Mouse (Mus musculus): Measurements from ENCODE around the gene Gm8653. TPM values are rescaled to one million over a fixed set of nuclear protein-coding genes. Genes with fewer than 3 reads are reported as not detected.
"Not testable (repeated sequence)": the region's sequence is repeated elsewhere in the genome, so short reads cannot be mapped to it uniquely, and the experiment has no call there.

Gene Gm8653
- total RNA-seq (2014; rRNA removed; ENCODE audit: low replicate concordance) (not detected in 2 replicates), polyA plus RNA-seq (2015; fragmentation: Nextera tagmentation; extraction: Ambion mirVana) (not detected in 2 replicates)

GRCm38 (mm10) chr7:22201164-22201563 lies at the start of gene Gm8653:
TSS of gene Gm8653 (minus strand) at chr7:22201264.
- not testable (repeated sequence) for H3K36me3 ChIP-seq (replicated peaks; ENCODE audit: control insufficient read depth, insufficient read depth, low read length); H3K27ac ChIP-seq (ENCODE audit: low read depth); H3K9me3 ChIP-seq (replicated peaks; ENCODE audit: control insufficient read depth, low read length); DNase-seq (ENCODE audit: low spot score); H3K4me2 ChIP-seq (ENCODE audit: low read depth, low read length); H3K4me3 ChIP-seq (ENCODE audit: low read depth, low read length); ATAC-seq (ENCODE audit: insufficient read depth, low read depth); H3K27me3 ChIP-seq (ENCODE audit: control insufficient read depth, insufficient read depth, low read length); H3K4me1 ChIP-seq (ENCODE audit: control insufficient read depth, insufficient read depth); H3K9ac ChIP-seq (replicated peaks; ENCODE audit: low read depth, low read length)
- WGBS = no CpG with 5 or more reads among the region's 2 CpGs

GRCm38 (mm10) chr7:22229384-22229783 lies 28.3 kb upstream of the Gm8653 start, which contains the start of gene Gm8453:
TSS of gene Gm8453 (minus strand) at chr7:22229484.
- H3K36me3 ChIP-seq (replicated peaks; ENCODE audit: control insufficient read depth, insufficient read depth, low read length); H3K9me3 ChIP-seq (replicated peaks; ENCODE audit: control insufficient read depth, low read length); ATAC-seq (ENCODE audit: insufficient read depth, low read depth); H3K4me1 ChIP-seq (ENCODE audit: control insufficient read depth, insufficient read depth); H3K27me3 ChIP-seq (ENCODE audit: control insufficient read depth, insufficient read depth, low read length); H3K4me2 ChIP-seq (ENCODE audit: low read depth, low read length); H3K4me3 ChIP-seq (ENCODE audit: low read depth, low read length); H3K9ac ChIP-seq (replicated peaks; ENCODE audit: low read depth, low read length); H3K27ac ChIP-seq (ENCODE audit: low read depth); DNase-seq (ENCODE audit: low spot score): not testable (repeated sequence)
- 4% methylated on average over 1 of the region's 2 CpGs for WGBS

GRCm38 (mm10) chr7:22189077-22189476 lies 12.0 kb downstream of the Gm8653 start, which contains the start of gene Vmn1r143:
TSS of gene Vmn1r143 (plus strand) at chr7:22189377.
- H3K9me3 ChIP-seq (replicated peaks; ENCODE audit: control insufficient read depth, low read length); H3K27me3 ChIP-seq (ENCODE audit: control insufficient read depth, insufficient read depth, low read length); H3K4me3 ChIP-seq (ENCODE audit: low read depth, low read length); H3K4me2 ChIP-seq (ENCODE audit: low read depth, low read length); H3K27ac ChIP-seq (ENCODE audit: low read depth); H3K36me3 ChIP-seq (replicated peaks; ENCODE audit: control insufficient read depth, insufficient read depth, low read length); ATAC-seq (ENCODE audit: insufficient read depth, low read depth); H3K9ac ChIP-seq (replicated peaks; ENCODE audit: low read depth, low read length); H3K4me1 ChIP-seq (ENCODE audit: control insufficient read depth, insufficient read depth); DNase-seq (ENCODE audit: low spot score): not testable (repeated sequence)
- WGBS = no CpG with 5 or more reads among the region's 3 CpGs

GRCm38 (mm10) chr7:22163935-22164334 lies 37.1 kb downstream of the Gm8653 start, which contains the start of gene Vmn1r142:
TSS of gene Vmn1r142 (minus strand) at chr7:22164035.
- no CpG with 5 or more reads among the region's 3 CpGs for WGBS
- not testable (repeated sequence) for DNase-seq (ENCODE audit: low spot score); H3K27ac ChIP-seq (ENCODE audit: low read depth); ATAC-seq (ENCODE audit: insufficient read depth, low read depth); H3K9me3 ChIP-seq (replicated peaks; ENCODE audit: control insufficient read depth, low read length); H3K36me3 ChIP-seq (replicated peaks; ENCODE audit: control insufficient read depth, insufficient read depth, low read length); H3K4me1 ChIP-seq (ENCODE audit: control insufficient read depth, insufficient read depth); H3K9ac ChIP-seq (replicated peaks; ENCODE audit: low read depth, low read length); H3K4me3 ChIP-seq (ENCODE audit: low read depth, low read length); H3K4me2 ChIP-seq (ENCODE audit: low read depth, low read length); H3K27me3 ChIP-seq (ENCODE audit: control insufficient read depth, insufficient read depth, low read length)

Other genes starting within 250 kb of the Gm8653 start
- not detected in 2 replicates for gene Vmn1r137, start 206.7 kb downstream of the Gm8653 start, total RNA-seq (2014; rRNA removed; ENCODE audit: low replicate concordance)
- not detected in 2 replicates for gene Vmn1r137, start 206.7 kb downstream of the Gm8653 start, polyA plus RNA-seq (2015; fragmentation: Nextera tagmentation; extraction: Ambion mirVana)
- not detected in 2 replicates for gene Vmn1r138, start 172.4 kb downstream of the Gm8653 start, total RNA-seq (2014; rRNA removed; ENCODE audit: low replicate concordance)
- gene Vmn1r138, start 172.4 kb downstream of the Gm8653 start, polyA plus RNA-seq (2015; fragmentation: Nextera tagmentation; extraction: Ambion mirVana) = not detected in 2 replicates
- gene Gm6176, start 145.0 kb downstream of the Gm8653 start, total RNA-seq (2014; rRNA removed; ENCODE audit: low replicate concordance) = not detected in 2 replicates
- not detected in 2 replicates for gene Gm6176, start 145.0 kb downstream of the Gm8653 start, polyA plus RNA-seq (2015; fragmentation: Nextera tagmentation; extraction: Ambion mirVana)
- gene Vmn1r139, start 132.2 kb downstream of the Gm8653 start, total RNA-seq (2014; rRNA removed; ENCODE audit: low replicate concordance) = not detected in 2 replicates
- not detected in 2 replicates for gene Vmn1r139, start 132.2 kb downstream of the Gm8653 start, polyA plus RNA-seq (2015; fragmentation: Nextera tagmentation; extraction: Ambion mirVana)
- not detected in 2 replicates for gene Gm16451, start 83.0 kb downstream of the Gm8653 start, total RNA-seq (2014; rRNA removed; ENCODE audit: low replicate concordance)
- not detected in 2 replicates for gene Gm16451, start 83.0 kb downstream of the Gm8653 start, polyA plus RNA-seq (2015; fragmentation: Nextera tagmentation; extraction: Ambion mirVana)
- gene Gm10666, start 66.5 kb downstream of the Gm8653 start, total RNA-seq (2014; rRNA removed; ENCODE audit: low replicate concordance) = not detected in 2 replicates
- not detected in 2 replicates for gene Gm10666, start 66.5 kb downstream of the Gm8653 start, polyA plus RNA-seq (2015; fragmentation: Nextera tagmentation; extraction: Ambion mirVana)
- not detected in 2 replicates for gene Vmn1r142, start 37.2 kb downstream of the Gm8653 start, total RNA-seq (2014; rRNA removed; ENCODE audit: low replicate concordance)
- gene Vmn1r142, start 37.2 kb downstream of the Gm8653 start, polyA plus RNA-seq (2015; fragmentation: Nextera tagmentation; extraction: Ambion mirVana) = not detected in 2 replicates
- gene Vmn1r143, start 11.9 kb downstream of the Gm8653 start, total RNA-seq (2014; rRNA removed; ENCODE audit: low replicate concordance) = not detected in 2 replicates
- not detected in 2 replicates for gene Vmn1r143, start 11.9 kb downstream of the Gm8653 start, polyA plus RNA-seq (2015; fragmentation: Nextera tagmentation; extraction: Ambion mirVana)
- gene Gm8453, start 28.2 kb upstream of the Gm8653 start, total RNA-seq (2014; rRNA removed; ENCODE audit: low replicate concordance) = not detected in 2 replicates
- gene Gm8453, start 28.2 kb upstream of the Gm8653 start, polyA plus RNA-seq (2015; fragmentation: Nextera tagmentation; extraction: Ambion mirVana) = not detected in 2 replicates
- not detected in 2 replicates for gene Gm4187, start 128.5 kb upstream of the Gm8653 start, total RNA-seq (2014; rRNA removed; ENCODE audit: low replicate concordance)
- gene Gm4187, start 128.5 kb upstream of the Gm8653 start, polyA plus RNA-seq (2015; fragmentation: Nextera tagmentation; extraction: Ambion mirVana) = not detected in 2 replicates
- gene Gm8660, start 169.8 kb upstream of the Gm8653 start, total RNA-seq (2014; rRNA removed; ENCODE audit: low replicate concordance) = not detected in 2 replicates
- gene Gm8660, start 169.8 kb upstream of the Gm8653 start, polyA plus RNA-seq (2015; fragmentation: Nextera tagmentation; extraction: Ambion mirVana) = not detected in 2 replicates
- gene Vmn1r148, start 212.3 kb upstream of the Gm8653 start, total RNA-seq (2014; rRNA removed; ENCODE audit: low replicate concordance) = not detected in 2 replicates
- not detected in 2 replicates for gene Vmn1r148, start 212.3 kb upstream of the Gm8653 start, polyA plus RNA-seq (2015; fragmentation: Nextera tagmentation; extraction: Ambion mirVana)
- not detected in 2 replicates for gene Vmn1r149, start 237.0 kb upstream of the Gm8653 start, total RNA-seq (2014; rRNA removed; ENCODE audit: low replicate concordance)
- gene Vmn1r149, start 237.0 kb upstream of the Gm8653 start, polyA plus RNA-seq (2015; fragmentation: Nextera tagmentation; extraction: Ambion mirVana) = not detected in 2 replicates

Data from heart, postnatal 0 days (tissue).